8 mouse cellular contexts compared by ENCODE assay signal in genomic region chr9:27300188-27300691, GRCm38 (mm10). TPM values are rescaled to one million over a fixed set of nuclear protein-coding genes. Genes with fewer than 3 reads are reported as not detected.
DNase-seq lines count a peak whose midpoint lies in the region; ATAC-seq and TF ChIP-seq lines count a peak whose summit lies in the region.

No protein-coding gene starts in this region.

- H3K4me1 ChIP-seq in forebrain, embryonic 13.5 days: peaks cover 62% of the 10 kb centered on the region
- H3K4me1 ChIP-seq in intestine, embryonic 15.5 days (replicated peaks): 0 out of 2 replicates have a peak, but pooled peaks cover 9% of the 10 kb centered on the region
- peaks cover 2% of the 10 kb centered on the region; the same call in 1 of the 2 replicates for H3K4me1 ChIP-seq in lung, embryonic 14.5 days (ENCODE audit: insufficient read depth)
- peaks cover 7% of the 10 kb centered on the region; the same call in 1 of the 2 replicates for H3K4me1 ChIP-seq in small intestine, adult 2 months (ENCODE audit: control insufficient read depth, insufficient read depth, insufficient read length, low read length)

- TF ChIP-seq CTCF in lung, embryonic 14.5 days (IDR thresholded peaks at IDR 0.05; ENCODE audit: low read depth): no peak
- no peak for TF ChIP-seq CTCF in small intestine, adult 2 months (IDR thresholded peaks at IDR 0.05; ENCODE audit: extremely low read depth, insufficient read length, insufficient replicate concordance, low read depth, low read length)

- peak overlapping the region; percentile 98 for H3K4me2 ChIP-seq in forebrain, embryonic 13.5 days
- peak overlapping the region; percentile 93 for H3K4me2 ChIP-seq in intestine, embryonic 15.5 days (replicated peaks)
- peak overlapping the region; percentile 79 for H3K4me2 ChIP-seq in lung, embryonic 14.5 days

- no peaks in the 10 kb centered on the region for H3K9me3 ChIP-seq in forebrain, embryonic 13.5 days (replicated peaks)
- H3K9me3 ChIP-seq in intestine, embryonic 15.5 days: no peaks in the 10 kb centered on the region
- no peaks in the 10 kb centered on the region for H3K9me3 ChIP-seq in lung, embryonic 14.5 days (ENCODE audit: low read depth, low read length)

- H3K4me3 ChIP-seq in forebrain, embryonic 13.5 days: peak overlapping the region; percentile 81
- peak overlapping the region; percentile 73 for H3K4me3 ChIP-seq in intestine, embryonic 15.5 days (replicated peaks)
- peak overlapping the region; percentile 59 for H3K4me3 ChIP-seq in lung, embryonic 14.5 days (ENCODE audit: low read depth, low read length)
- peak overlapping the region; percentile 89 for H3K4me3 ChIP-seq in small intestine, adult 2 months (ENCODE audit: low read depth, low read length)

- no peak overlapping the region for H3K27ac ChIP-seq in forebrain, embryonic 13.5 days
- H3K27ac ChIP-seq in intestine, embryonic 15.5 days: no peak overlapping the region
- no peak overlapping the region for H3K27ac ChIP-seq in lung, embryonic 14.5 days (ENCODE audit: low read depth)
- peak overlapping the region; percentile 44 for H3K27ac ChIP-seq in small intestine, adult 2 months (ENCODE audit: insufficient read depth, low read depth, low read length)

- no peak for ATAC-seq in forebrain, embryonic 13.5 days
- ATAC-seq in intestine, embryonic 15.5 days: peak; percentile 42
- ATAC-seq in lung, embryonic 14.5 days (ENCODE audit: insufficient read depth): no peak
- no peak for ATAC-seq in erythroid progenitor cell, adult 5-6 weeks (replicated peaks; ENCODE audit: low FRiP score, poor library complexity, severe bottlenecking)

- H3K9ac ChIP-seq in forebrain, embryonic 13.5 days: peak overlapping the region; percentile 77
- peak overlapping the region; percentile 54 for H3K9ac ChIP-seq in intestine, embryonic 15.5 days
- H3K9ac ChIP-seq in lung, embryonic 14.5 days: peak overlapping the region; percentile 38

- peaks cover 12% of the 10 kb centered on the region; the same call in 1 of the 2 replicates for H3K27me3 ChIP-seq in forebrain, embryonic 13.5 days
- H3K27me3 ChIP-seq in intestine, embryonic 15.5 days (replicated peaks): peaks cover 24% of the 10 kb centered on the region
- peaks cover 27% of the 10 kb centered on the region for H3K27me3 ChIP-seq in lung, embryonic 14.5 days (ENCODE audit: insufficient read depth, low read length)
- H3K27me3 ChIP-seq in small intestine, adult 2 months (ENCODE audit: control insufficient read depth, insufficient read depth, low read length): no peaks in the 10 kb centered on the region

- no peaks in the 10 kb centered on the region for H3K36me3 ChIP-seq in forebrain, embryonic 13.5 days (ENCODE audit: poor library complexity, severe bottlenecking)
- H3K36me3 ChIP-seq in intestine, embryonic 15.5 days: no peaks in the 10 kb centered on the region
- no peaks in the 10 kb centered on the region for H3K36me3 ChIP-seq in lung, embryonic 14.5 days (ENCODE audit: insufficient read depth)
- no peaks in the 10 kb centered on the region for H3K36me3 ChIP-seq in small intestine, adult 2 months (ENCODE audit: control insufficient read depth, insufficient read depth, low read length)

- no peak for TF ChIP-seq POLR2A in small intestine, adult 2 months (IDR thresholded peaks at IDR 0.05; ENCODE audit: low read depth, low read length)

- DNase-seq in adrenal gland, adult (ENCODE audit: inconsistent age in 2 of 2, low spot score in 1 of 2): peak; percentile 52 to 83
- DNase-seq in adrenal gland, postnatal 4 days (ENCODE audit: low spot score in 2 of 2): no peak
- peak; percentile 59 for DNase-seq in adrenal gland, postnatal 14 days
- DNase-seq in lung, embryonic 14.5 days: peak; percentile 46

- WGBS in forebrain, embryonic 13.5 days: under 1% methylated on average over 32 of the region's 32 CpGs
- under 1% methylated on average over 32 of the region's 32 CpGs for WGBS in intestine, embryonic 15.5 days
- WGBS in lung, embryonic 14.5 days: under 1% methylated on average over 32 of the region's 32 CpGs
- 2% methylated on average over 32 of the region's 32 CpGs for WGBS in small intestine, adult 2 months

RNA-seq across cellular contexts. Expression of gene Igsf9b, which starts 1.2 kb away (rescaled TPM):
- total RNA-seq in adrenal gland, postnatal 4 days (2021): 1 to 10 TPM; 6.7 to 8.2 TPM
- total RNA-seq in adrenal gland, postnatal 14 days (2021): 4.0 and 4.8 TPM in 2 replicates
- polyA plus RNA-seq in forebrain, embryonic 13.5 days (2015; fragmentation: Nextera tagmentation; extraction: Ambion mirVana): 9.4 and 11.8 TPM in 2 replicates
- 4.4 and 4.7 TPM in 2 replicates for polyA plus RNA-seq in intestine, embryonic 15.5 days (2015; fragmentation: Nextera tagmentation; extraction: Ambion mirVana)
- 2.2 TPM in 2 replicates for polyA plus RNA-seq in lung, embryonic 14.5 days (2014; fragmentation: Nextera tagmentation; extraction: Ambion mirVana)
- polyA plus RNA-seq in small intestine, adult 2 months (2012; rRNA removed): 1.5 and 2.6 TPM in 2 replicates
- total RNA-seq in erythroid progenitor cell, adult 5-6 weeks (2015; ENCODE audit: low replicate concordance): not detected in 2 replicates
- not detected in 2 replicates for total RNA-seq in erythroid progenitor cell, adult 5-6 weeks (2017; ENCODE audit: low replicate concordance)

Comparison
In these comparisons a context has a peak if more than half of its experiments do, and no peak if none do; other contexts are left out.
1. DNase-seq: peak in adrenal gland, adult (2 of 2), adrenal gland, postnatal 14 days (single experiment) and lung, embryonic 14.5 days (single experiment); none in adrenal gland, postnatal 4 days (0 of 2).
2. Peak in every context shown above with its lines, with median percentiles within 50 percentile points of each other: H3K4me2 ChIP-seq, H3K4me3 ChIP-seq and H3K9ac ChIP-seq.